Mouse (Mus musculus): ENCODE measurements around the gene Slc24a3. TPM values are rescaled to one million over a fixed set of nuclear protein-coding genes. Genes with fewer than 3 reads are reported as not detected.
A peak's percentile ranks its signal among the peaks of the same experiment; 100 is the strongest.

Slc24a3 gene
- total RNA-seq, 2 experiments from 2014 or later: 1.3 to 2.0 TPM

DNA sequence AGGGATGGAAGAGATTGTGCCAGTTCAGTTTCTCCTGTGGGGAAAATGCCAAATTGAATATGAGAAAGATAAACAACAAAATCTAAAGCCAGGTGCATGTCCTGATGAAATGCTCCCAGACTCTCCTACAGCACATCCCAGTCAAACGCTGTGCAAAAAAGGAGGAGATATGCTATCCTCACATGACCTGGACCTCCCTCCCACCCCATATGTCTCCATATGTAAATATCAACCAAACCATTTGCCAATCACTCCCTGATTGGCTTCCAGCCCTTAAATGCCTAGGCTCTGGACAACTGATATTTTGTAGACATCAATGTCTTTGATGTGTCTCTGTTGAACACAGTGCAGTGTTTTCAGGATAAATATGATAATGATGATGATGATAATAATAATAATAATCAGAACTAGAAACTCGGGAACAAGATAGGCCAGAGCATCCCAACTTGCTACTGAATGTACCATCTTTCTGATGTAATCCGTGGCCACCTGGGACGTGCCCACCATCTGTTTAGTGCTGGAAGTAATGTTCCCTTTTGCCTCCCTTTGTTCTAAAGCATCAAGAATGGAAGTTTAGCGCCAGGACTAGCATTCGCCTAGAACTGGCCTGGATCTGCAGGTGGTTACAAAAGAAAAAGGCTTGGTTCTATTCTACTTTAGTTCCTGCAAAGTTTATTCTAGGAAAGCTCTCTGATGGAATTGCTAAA lies 190.8 kb downstream of the Slc24a3 start:
- no peak for DNase-seq
- H3K4me3 ChIP-seq: no peak overlapping the region
- TF ChIP-seq CTCF (IDR thresholded peaks at IDR 0.05): no peak
- no peak overlapping the region for H3K27ac ChIP-seq
- intact Hi-C loops (cut with DNase I): no loop called here

- intact Hi-C loops (cut with DNase I): no loop called here
- H3K27ac ChIP-seq: no peak overlapping the region
- DNase-seq: no peak
- no peak for TF ChIP-seq CTCF (IDR thresholded peaks at IDR 0.05)
- H3K4me3 ChIP-seq: no peak overlapping the region
These were observed 196.1 kb downstream of the Slc24a3 start for GRCm38 (mm10) chr2:145363604-145364003.

GRCm38 (mm10) chr2:145368701-145369100 lies 201.1 kb downstream of the Slc24a3 start:
- intact Hi-C loops (cut with DNase I): no loop called here
- H3K4me3 ChIP-seq: no peak overlapping the region
- no peak overlapping the region for H3K27ac ChIP-seq
- DNase-seq: no peak
- TF ChIP-seq CTCF (IDR thresholded peaks at IDR 0.05): no peak

DNA sequence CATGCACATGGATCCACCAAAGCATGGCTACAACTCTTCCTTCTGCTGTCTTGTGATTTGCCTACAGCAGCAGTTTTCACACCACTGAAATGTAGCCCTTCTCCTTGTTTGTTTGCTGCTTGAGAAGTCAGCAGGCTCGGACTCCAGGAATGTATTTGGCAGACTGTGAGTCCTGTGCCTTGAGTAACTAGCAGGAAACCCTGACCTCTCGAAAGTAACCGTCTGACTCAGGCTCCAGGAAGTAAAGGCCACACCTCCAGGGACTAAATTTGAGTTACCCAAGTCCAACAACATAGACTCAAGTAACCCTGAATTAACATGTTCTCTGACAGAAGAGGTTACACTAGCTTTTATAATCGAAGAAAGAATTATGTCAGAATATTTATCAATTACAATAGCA lies 203.2 kb downstream of the Slc24a3 start:
- intact Hi-C loops (cut with DNase I): no loop called here
- no peak overlapping the region for H3K4me3 ChIP-seq
- no peak overlapping the region for H3K27ac ChIP-seq
- TF ChIP-seq CTCF (IDR thresholded peaks at IDR 0.05): no peak
- DNase-seq: no peak

DNA sequence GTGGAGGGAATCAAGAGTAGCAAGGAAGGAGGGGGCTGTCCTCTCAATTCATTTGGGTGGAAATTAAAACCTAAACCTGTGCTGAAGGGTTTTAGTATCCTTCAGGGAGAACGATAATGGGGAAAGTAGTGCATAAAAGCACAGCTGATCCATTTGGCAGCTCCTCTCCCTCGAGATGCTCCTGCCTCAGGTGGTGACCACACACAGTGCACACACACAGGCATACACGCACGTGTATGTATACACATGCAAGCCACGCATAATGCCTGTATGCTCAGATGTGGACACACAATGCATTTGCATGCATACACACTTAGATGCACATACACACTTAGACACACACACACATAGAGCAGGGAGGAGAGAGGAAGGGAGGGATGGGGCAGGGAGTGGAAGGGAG lies 206.2 kb downstream of the Slc24a3 start:
- Histone ChIP-seq H3K4me3 (no peak overlapping the region), H3K27ac (no peak overlapping the region)
- intact Hi-C loops (cut with DNase I): no loop called here
- no peak for DNase-seq
- TF ChIP-seq CTCF (IDR thresholded peaks at IDR 0.05): no peak

GRCm38 (mm10) chr2:145382908-145383770 lies 215.6 kb downstream of the Slc24a3 start:
- peak; percentile 21 for DNase-seq
- intact Hi-C loops (cut with DNase I): no loop called here
- H3K4me3 ChIP-seq: no peak overlapping the region
- no peak overlapping the region for H3K27ac ChIP-seq
- TF ChIP-seq CTCF (IDR thresholded peaks at IDR 0.05): no peak

- DNase-seq: no peak
- no peak for TF ChIP-seq CTCF (IDR thresholded peaks at IDR 0.05)
- H3K4me3 ChIP-seq: no peak overlapping the region
- intact Hi-C loops (cut with DNase I): no loop called here
- H3K27ac ChIP-seq: no peak overlapping the region
These were observed 216.7 kb downstream of the Slc24a3 start for GRCm38 (mm10) chr2:145384221-145384620.

DNA sequence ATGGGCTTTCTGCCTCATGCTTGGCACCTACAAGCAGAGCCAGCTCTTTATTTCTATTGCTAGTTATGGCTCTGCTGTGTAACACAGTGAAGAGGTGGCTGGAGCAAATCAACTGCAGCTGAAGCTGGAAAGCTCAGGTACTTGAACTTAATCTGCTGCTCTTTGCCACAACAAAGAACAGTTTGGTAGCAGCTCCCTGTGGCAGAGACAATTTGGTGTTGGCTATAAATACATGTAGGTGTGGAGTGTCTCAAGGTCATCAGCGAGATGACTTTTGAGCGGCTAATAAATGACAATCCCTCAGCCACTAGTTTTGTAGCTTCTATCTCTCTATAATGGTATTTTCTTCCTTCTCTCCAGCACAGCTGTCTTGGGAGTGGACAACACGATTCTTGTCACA lies 217.7 kb downstream of the Slc24a3 start:
- no peak overlapping the region for H3K27ac ChIP-seq
- no peak for TF ChIP-seq CTCF (IDR thresholded peaks at IDR 0.05)
- intact Hi-C loops (cut with DNase I): no loop called here
- no peak for DNase-seq
- H3K4me3 ChIP-seq: no peak overlapping the region

- no peak for TF ChIP-seq CTCF (IDR thresholded peaks at IDR 0.05)
- H3K27ac ChIP-seq: no peak overlapping the region
- intact Hi-C loops (cut with DNase I): no loop called here
- H3K4me3 ChIP-seq: no peak overlapping the region
- no peak for DNase-seq
These were observed 218.2 kb downstream of the Slc24a3 start for GRCm38 (mm10) chr2:145385773-145386172.

- Histone ChIP-seq H3K27ac (no peak overlapping the region), H3K4me3 (no peak overlapping the region)
- TF ChIP-seq CTCF (IDR thresholded peaks at IDR 0.05): no peak
- intact Hi-C loops (cut with DNase I): no loop called here
- DNase-seq: no peak
These were observed 228.2 kb downstream of the Slc24a3 start for GRCm38 (mm10) chr2:145395804-145396203.

GRCm38 (mm10) chr2:145396579-145396978 lies 229.0 kb downstream of the Slc24a3 start:
- no peak overlapping the region for H3K4me3 ChIP-seq
- intact Hi-C loops (cut with DNase I): no loop called here
- TF ChIP-seq CTCF (IDR thresholded peaks at IDR 0.05): no peak
- no peak overlapping the region for H3K27ac ChIP-seq
- no peak for DNase-seq

DNA sequence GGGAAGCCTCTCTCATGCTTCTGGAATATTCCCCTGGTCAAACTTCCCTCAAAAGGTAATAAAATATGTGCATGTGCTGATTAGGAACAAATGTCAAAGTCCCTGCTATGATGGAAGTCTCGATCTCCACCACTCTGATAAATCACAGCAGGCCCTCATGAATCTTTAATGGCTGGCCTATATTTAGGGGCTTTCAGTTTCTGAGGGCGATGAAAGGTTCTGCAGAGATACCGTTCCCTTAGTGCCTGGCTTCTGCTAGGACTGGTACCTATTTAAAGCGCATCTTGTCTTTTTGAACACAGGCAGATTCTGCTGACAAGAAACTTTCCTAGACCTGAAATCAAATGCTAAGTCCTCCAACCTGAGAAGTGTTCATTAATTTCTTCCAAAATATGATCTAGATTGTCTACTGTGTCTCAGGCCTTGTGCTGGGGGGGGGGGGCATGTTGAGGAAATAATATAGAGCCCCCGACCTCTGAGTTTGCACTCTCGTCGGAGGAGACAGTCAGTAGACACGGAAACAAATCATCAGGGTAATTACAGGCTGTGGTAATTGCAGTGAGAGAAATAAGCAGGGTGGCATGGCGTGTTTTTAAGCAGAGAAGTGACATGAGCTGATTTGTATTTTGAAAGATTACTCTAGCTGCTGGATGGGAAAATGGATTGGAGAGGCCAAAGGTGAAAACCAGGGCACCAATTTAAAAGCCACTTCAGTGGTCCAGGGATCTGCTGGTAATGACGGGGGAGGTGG lies 230.1 kb downstream of the Slc24a3 start:
- DNase-seq: no peak
- TF ChIP-seq CTCF (IDR thresholded peaks at IDR 0.05): no peak
- intact Hi-C loops (cut with DNase I): no loop called here
- no peak overlapping the region for H3K27ac ChIP-seq
- H3K4me3 ChIP-seq: no peak overlapping the region
